Mouse (Mus musculus) heart, postnatal 4 days (tissue): Measurements from ENCODE around the gene Prune2. TPM values are rescaled to one million over a fixed set of nuclear protein-coding genes. Genes with fewer than 3 reads are reported as not detected.
"Not testable (repeated sequence)": the region's sequence is repeated elsewhere in the genome, so short reads cannot be mapped to it uniquely, and the experiment has no call there.

Experiments
- DNase-seq: peaks from one replicate; pipeline ENCODE4 v3.0.0; 2021
- total RNA-seq, 2 experiments: library from RNA; stranded (reverse); gene quantifications; 2 replicates each; pipeline ENCODE4 v1.2.3; 2021

The Prune2 gene
- total RNA-seq, 2 experiments from 2014 or later: 13.1 to 16.4 TPM

- no peak for DNase-seq
Observed at GRCm38 (mm10) chr19:17130544-17130943, 174.6 kb downstream of the Prune2 start.

GRCm38 (mm10) chr19:17136677-17137460 lies 181.0 kb downstream of the Prune2 start:
- peak; percentile 41 for DNase-seq

- no peak for DNase-seq
Observed at GRCm38 (mm10) chr19:17137656-17138055, 181.7 kb downstream of the Prune2 start.

GRCm38 (mm10) chr19:17138144-17138915 lies 182.4 kb downstream of the Prune2 start:
- no peak for DNase-seq

GRCm38 (mm10) chr19:17140016-17140914 lies 184.3 kb downstream of the Prune2 start:
- DNase-seq: no peak

- no peak for DNase-seq
Observed at GRCm38 (mm10) chr19:17143245-17143644, 187.3 kb downstream of the Prune2 start.

- no peak for DNase-seq
Observed at GRCm38 (mm10) chr19:17144205-17144604, 188.3 kb downstream of the Prune2 start.

GRCm38 (mm10) chr19:17150064-17150463 lies 194.1 kb downstream of the Prune2 start:
- DNase-seq: no peak

GRCm38 (mm10) chr19:17151781-17152180 lies 195.9 kb downstream of the Prune2 start:
- DNase-seq: no peak

- DNase-seq: no peak
Observed at GRCm38 (mm10) chr19:17152461-17152860, 196.5 kb downstream of the Prune2 start.

GRCm38 (mm10) chr19:17153911-17154639 lies 198.2 kb downstream of the Prune2 start:
- DNase-seq: no peak

- DNase-seq: no peak
Observed at GRCm38 (mm10) chr19:17155216-17155615, 199.3 kb downstream of the Prune2 start.

- no peak for DNase-seq
Observed at GRCm38 (mm10) chr19:17159676-17160075, 203.8 kb downstream of the Prune2 start.

GRCm38 (mm10) chr19:17160231-17160630 lies 204.3 kb downstream of the Prune2 start:
- DNase-seq: no peak

GRCm38 (mm10) chr19:17163511-17163953 lies 207.6 kb downstream of the Prune2 start:
- peak; percentile 69 for DNase-seq

- no peak for DNase-seq
Observed at GRCm38 (mm10) chr19:17166288-17166687, 210.4 kb downstream of the Prune2 start.

- no peak for DNase-seq
Observed at GRCm38 (mm10) chr19:17168186-17168585, 212.3 kb downstream of the Prune2 start.

GRCm38 (mm10) chr19:17169746-17170145 lies 213.8 kb downstream of the Prune2 start:
- DNase-seq: no peak

GRCm38 (mm10) chr19:17174501-17174900 lies 218.6 kb downstream of the Prune2 start:
- not testable (repeated sequence) for DNase-seq

GRCm38 (mm10) chr19:17180506-17180905 lies 224.6 kb downstream of the Prune2 start:
- DNase-seq: peak; percentile 14

GRCm38 (mm10) chr19:17194730-17195129 lies 238.8 kb downstream of the Prune2 start:
- DNase-seq: no peak

- DNase-seq: peak; percentile 55
Observed at GRCm38 (mm10) chr19:17199059-17199458, 243.1 kb downstream of the Prune2 start.
